Mouse (Mus musculus): Measurements from ENCODE around the gene Pde4d.

Pde4d gene

DNA sequence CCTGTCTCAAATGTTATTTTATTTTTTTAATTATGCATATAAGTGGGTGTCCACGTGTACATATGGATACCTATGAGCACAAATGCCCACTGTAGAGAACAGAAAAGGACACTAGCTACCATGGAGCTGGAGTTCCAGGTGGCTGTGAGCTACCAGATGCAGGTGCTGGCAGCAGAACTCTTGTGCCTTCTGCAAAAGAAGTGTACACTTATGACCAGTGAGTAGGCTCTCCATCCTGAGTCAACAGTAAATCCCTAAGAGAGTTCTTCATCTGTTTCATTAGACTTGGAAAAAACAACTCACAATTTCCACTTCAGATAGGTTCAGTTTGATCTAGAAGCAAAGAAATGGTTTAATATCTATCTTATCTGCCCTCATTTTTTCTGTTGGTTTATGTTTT, 881.8 kb downstream of the Pde4d start:
- no peak for DNase-seq

DNA sequence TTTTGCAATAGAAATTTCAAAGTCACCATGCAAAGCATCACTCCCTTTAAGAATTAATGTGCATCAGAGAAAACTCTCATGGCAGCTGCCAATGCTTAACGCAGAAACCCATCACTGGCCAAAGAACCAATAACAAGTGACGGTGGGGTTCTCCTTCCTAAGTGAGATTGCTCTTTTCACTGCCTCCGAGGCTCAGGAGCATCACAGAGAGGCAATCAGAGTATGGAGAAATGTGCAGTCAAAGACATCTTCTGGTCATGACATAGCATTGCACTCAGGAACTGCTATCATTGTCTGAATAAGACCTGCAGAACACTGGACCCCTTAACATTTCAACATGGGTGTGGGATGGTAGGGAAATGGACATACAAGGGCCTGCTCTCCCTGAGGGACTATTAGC, 892.2 kb downstream of the Pde4d start:
- no peak for DNase-seq

DNA sequence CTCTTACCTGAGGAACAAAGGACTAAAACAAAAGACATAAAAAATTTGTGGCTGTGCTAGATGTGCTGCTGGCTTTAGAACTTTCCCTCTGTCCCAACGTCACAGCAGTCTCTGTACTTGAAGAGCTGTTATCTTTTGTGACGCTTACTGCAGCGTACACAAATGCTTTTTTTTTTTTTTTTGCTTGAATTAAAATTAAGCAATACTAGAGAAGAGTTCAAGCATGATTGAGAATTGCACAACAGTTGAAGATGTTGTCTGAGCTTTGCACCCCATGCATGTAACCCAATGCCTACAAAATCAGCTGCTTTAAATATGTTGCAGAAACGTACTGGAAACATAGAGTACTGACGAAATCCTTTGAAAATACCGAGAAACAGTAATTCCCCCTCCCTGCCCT, 892.7 kb downstream of the Pde4d start:
- no peak for DNase-seq

DNA sequence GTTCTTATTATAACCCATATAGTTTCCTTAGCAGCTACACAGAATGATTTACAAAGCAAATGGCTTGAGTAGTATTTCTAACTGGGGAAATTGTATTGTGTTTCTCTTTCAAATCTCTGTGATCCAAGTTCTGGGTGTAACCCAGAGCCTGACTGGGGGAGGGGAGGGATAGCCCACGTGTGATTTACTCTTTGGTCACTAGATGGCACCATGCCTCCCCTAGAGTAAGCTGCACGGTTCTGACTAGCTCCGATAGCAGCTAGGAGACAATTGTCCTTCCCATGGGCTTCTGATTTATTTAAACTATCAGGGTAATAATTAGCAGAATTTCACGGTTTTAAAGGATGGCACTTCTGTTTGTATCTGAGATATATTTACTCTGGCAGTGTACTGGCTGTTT, 893.8 kb downstream of the Pde4d start:
- DNase-seq, result peak; percentile 83

DNA sequence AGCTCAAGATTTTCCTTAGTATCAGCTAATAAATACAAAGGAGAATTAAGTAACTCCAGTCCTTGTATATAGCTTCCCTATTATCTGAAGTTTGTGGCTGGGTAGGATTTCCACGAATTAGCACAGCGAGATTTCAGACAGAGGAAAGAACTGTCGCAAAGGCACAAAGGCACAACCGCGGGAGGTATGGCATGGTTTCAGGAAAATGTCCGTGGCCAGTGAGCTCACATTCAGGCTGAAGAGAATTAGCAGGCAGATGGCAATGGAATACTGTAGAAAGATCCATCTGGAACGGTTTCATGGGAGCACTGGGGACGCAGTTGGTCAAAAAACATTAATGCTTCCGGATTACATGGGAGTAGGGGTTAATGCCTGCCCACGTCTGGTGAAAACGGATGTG, 898.0 kb downstream of the Pde4d start:
- no peak for DNase-seq

DNA sequence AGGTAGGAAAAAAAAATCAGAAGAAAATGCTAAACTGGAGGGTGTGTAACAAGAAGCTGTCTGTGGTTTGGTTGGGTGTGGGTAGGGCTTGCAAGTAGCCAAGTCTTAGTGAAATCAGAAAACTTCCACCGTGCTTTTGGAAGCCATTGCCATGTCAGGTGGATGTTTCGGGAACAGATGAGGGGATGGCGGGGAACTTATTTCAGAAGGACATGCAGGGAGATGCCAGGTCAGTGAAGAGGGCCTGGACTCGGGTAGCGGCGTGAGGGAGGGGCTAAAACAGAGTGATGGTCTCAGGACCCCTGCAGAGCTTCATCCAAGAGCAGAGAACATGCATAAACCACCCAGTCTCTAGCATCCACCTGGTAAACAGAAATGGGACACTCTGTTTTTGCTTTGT, 898.6 kb downstream of the Pde4d start:
- DNase-seq, result no peak

DNA sequence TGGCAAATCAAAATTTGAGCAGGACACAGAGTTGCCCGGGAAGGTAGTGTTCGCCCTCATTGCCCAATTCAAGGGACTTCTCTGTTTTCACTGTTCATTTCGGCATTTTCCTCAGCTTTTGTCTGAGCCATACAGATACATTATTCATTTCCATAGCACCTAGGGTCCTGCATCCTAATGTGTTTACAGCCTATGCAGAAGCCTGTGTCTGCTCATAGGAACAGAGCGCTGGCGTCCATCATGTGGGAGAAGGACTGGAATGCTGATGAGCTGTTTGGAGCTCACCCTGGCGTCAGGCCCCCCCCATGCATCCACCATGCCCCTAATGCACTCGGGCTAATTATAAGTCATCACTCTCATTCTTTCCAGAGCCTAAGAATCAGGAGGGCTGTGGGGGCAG, 900.4 kb downstream of the Pde4d start:
- no peak for DNase-seq

DNA sequence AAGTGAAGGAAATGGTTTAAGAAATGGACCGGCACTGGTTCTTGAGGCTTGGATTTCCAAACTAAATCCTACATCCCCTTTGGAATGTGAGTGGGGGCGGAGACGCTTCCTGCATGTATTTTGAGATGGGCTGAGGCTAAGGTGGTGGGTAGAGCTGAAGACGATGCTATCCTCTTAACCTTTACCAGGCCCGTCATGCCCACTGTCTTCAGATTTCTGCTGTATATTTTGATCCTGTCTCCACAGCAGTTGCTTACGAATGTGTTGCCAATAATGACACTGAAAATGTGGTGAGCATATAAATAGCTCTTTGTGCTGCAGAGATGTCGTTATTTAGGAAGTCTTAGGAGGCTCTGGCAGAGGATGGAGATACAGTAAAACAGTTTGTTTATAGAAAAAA, 904.3 kb downstream of the Pde4d start:
- no peak for DNase-seq

DNA sequence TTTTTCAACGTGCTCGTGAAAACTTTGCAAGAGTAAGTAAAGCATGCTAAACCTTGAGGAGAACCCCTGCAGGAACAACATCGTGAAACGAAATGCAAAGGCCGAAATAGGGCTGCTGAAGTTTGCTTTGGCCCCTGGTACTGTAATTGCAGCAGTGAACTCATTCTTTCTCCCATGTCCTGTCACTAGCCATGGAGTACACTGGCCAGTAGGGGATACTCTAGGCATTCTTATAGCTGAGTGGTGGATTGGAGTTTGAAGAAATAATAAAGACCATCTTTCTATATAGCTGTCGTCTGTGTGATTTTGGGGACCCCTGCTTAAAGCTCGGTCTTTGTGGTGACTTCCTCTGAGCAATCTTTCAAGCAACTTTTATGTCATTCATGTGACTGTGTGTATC, 906.5 kb downstream of the Pde4d start:
- peak; percentile 10 for DNase-seq

DNA sequence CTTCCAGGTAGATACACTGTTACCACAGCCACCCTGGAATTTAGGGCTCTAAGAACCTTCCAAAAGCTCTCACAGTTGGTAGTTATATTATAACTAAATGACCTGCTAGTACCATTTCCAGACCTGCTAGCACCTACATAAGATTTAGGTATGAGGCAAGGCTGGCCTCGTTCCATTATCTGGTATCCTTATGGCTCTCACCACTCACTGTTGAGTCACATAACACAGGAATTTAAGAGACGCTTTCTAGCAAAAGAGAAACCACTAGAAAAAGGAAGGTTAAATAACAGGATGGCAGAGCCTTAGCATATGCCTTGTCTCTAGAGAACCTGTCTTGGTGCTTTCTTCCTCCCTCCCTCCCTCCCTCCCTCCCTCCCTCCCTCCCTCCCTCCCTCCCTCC, 910.2 kb downstream of the Pde4d start:
- no peak for DNase-seq

DNA sequence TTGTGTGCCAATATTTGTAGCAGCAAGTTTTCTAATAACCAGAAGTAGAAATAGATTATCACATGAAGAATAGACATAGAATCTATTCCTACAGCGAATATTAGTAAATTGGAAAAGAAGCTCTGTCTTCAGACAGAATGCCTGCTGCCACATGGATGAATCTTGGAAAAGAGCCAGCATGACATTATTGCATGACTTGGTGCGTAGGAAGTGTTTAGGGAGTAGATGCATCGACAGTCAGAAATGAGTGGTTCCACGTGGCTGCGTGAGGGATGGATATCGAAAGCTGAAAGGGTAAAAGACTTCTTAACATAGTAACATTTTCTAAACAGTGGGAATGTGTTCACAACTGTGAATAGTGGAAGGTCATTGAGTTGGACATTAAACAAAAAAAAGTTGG, 912.6 kb downstream of the Pde4d start:
- DNase-seq, result no peak

DNA sequence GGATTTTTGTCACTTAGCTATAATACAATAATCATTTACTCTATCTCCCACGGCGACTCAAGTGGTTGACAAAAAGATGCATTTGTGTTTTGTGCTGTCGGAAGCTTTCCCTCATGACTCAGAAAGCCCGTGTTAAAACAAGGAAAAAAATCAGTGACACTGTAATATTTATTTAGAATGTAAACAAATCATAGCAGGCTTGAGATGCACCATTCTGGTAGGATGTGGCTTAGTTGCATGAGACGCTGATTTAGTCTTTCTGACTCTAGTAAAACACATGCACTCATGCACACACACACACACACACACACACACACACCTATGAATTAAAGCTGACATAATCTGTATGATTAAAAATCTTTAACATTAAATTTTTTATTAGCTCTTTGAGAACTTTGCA, 924.7 kb downstream of the Pde4d start:
- no peak for DNase-seq

DNA sequence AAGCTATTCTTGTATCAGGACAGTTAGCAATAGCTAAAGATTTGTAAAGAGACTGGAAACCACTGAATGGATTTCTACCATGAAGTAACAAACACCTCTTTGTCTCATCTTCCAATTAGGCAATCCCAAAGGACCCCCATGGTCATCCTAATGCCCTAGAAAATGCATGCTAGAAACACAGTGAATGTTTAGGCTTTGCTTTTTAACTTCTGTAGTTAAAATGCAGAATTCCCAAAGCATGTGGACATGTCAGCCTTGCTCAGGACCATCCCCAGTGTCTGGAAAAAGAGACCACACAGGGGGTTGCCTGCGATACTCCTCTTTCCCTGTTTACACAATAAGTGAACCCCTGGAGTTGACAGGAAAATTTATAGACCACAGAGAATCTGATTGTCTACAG, 926.9 kb downstream of the Pde4d start:
- no peak for DNase-seq

DNA sequence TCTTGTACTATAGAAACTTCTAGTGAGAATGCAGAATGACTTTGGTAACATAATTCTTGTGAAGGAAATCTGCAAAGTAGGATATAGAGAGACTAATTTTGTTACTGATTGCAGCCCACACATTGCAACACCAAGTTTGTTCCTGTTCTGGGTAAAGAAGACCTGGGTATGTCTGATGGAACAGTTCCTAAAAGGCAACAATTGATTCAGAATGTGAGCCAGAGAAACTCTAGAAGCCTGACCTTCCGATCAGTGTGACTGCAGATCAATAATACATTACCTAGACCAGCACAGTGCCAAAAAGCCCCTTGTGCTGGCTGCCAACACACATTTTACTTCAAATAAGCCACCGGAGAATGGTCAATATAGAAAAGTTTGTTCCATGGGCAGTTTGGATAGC, 930.4 kb downstream of the Pde4d start:
- DNase-seq, result no peak

DNA sequence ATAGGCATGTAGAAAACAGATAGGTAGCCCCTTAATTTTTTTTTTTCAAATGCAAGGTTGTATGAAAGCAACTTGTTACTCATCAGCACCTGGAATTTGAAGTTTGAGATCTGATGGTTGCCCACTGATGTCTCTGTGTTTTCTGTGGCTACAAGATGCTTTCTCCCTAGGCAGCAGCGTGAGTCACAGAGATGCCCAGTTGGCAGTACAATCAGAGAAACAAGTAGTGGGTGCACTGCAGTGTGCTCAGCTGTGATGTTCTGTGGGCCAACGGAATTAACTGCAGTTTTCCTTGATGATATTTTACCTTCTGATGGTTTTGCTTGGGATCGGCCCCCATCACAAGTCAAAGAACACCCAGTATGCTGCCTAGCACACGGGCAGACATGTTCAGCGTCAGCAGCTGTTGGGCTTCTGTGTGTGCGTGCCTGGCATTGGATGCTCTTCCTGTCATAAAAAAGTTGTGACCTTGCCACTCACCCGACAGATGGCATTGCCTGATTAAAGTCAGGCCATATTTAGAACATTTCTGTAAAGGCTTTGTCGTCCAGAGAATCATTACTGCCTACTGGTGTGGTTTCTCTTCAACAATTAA, 939.0 kb downstream of the Pde4d start:
- DNase-seq, result no peak

DNA sequence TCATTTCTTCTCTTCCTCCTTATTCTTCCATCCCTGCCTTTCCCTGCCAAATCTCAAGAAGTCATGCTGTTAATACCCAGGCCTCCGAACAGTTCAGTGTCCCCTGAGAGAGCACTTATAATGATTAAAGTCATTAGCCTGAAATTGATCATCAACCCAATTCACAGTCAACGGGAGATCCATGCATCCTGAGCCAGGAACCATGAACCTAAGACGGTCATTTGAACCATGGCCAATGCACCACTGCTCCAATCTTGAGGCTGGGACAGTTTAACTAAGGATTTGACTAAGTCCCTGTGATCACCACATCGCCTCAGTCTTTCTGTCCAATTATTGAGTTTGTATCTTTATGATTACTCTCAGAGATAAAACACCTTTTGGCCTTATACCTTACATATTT, 952.6 kb downstream of the Pde4d start:
- no peak for DNase-seq

DNA sequence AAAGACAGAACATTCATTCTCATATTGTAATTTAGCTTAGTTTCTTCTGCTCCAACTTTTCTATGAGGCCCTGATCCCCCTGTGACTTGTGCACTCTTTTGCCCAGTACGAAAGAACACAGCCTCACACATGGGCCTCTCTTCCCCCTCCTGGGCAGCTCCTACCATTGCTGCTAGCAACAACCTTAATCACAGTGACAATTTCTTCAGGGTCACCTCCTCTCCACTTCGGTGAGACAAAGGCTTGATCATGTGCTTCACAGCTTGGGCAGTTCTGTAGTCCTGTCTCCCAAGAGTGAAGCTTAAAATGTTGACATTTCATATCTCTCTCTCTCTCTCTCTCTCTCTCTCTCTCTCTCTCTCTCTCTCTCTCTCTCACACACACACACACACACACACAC, 953.2 kb downstream of the Pde4d start:
- no peak for DNase-seq

DNA sequence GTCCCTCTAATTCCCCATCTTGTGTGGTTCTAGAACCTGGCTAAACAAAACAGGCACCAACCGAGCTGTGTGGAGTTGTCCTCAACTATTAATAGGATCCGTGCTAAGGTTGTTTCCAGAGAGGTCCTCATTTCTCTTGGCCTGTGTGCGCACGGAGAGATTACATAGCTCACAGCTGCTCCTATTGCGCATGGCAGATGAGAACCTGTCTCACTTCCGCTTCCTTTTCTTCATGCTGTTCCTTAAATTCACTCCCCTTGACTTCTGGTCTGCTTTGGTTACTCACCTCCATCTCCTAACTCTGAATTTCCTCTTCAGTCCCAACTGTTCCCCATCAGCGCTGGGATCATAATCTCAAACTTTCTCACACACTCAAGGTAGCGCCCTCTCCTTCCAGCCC, 956.6 kb downstream of the Pde4d start:
- DNase-seq, result no peak

DNA sequence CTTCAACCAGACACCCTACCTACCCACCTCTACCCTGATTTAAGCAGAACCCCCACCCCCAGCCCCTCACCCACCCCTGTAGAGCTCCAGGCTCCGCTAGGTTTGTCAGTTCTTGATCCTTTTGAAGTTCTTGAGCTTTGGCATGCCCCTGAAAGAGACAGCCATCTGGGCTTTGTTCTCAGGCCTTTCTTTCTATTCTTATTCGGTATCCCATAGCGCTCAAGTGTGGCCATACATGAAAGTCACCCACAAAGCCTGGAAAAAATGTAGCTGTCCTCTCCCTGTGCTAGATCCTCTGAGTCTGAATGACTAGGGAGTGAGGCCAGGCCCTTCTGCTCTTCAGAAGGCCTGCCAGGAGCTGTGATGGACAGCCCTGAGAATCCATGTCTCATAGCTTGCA, 957.6 kb downstream of the Pde4d start:
- DNase-seq, result no peak

DNA sequence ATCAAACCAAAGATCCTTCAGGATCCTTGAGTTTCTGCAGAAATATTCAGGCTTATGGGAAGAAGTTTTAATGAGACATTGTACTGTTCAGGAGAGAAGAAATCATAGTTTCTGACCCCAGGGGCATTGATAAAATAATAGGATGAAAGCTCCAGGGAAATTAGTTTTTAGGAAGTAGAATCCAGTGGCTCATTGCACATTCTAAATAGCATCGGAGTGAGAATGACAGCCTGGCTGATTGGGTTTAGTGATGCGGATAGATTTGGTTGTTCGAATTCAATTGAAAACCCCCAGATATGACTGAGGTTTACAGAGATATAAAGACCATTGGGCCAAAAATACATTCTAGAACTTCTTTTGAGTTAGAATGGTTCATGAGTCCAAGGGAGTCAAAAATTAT, 970.7 kb downstream of the Pde4d start:
- DNase-seq, result no peak

DNA sequence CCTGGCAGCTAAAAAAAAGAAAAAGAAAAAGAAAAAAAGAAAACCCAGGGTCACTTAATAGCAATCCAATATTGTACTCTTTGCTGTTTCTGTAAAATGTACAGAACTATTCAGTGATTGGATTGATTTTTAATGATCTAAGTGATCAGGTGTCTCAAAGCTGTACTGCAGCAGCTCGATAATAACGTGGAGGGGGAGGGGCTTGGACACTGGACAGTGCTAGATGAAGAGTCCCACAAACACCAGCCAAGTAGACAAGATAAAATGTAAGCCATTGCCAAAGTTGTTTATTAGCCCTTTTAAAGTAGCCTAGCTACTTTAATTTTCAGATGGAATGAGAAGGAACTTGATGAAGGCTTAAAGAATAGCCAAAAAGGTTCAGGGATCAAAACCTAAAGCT, 975.2 kb downstream of the Pde4d start:
- no peak for DNase-seq

DNA sequence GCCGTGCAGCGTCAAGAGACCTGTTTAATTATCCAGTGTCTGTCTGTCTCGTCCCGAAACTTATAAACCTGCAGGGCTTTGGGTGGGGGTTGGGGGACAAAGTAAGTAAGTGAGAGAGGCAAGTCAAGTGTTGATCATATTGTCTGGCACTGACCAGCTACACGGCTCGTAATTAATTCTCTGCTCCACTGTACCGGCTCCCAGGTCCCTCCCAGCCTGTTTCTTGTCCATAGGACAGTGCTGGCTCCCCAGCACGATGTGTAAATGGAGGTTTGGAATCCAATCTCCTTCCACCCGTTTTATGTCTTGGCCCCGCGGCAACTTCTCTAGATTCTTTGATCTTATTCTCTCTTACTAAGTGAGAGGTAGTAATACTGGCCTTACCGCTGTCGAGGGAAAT, 975.8 kb downstream of the Pde4d start:
- DNase-seq, result no peak

DNA sequence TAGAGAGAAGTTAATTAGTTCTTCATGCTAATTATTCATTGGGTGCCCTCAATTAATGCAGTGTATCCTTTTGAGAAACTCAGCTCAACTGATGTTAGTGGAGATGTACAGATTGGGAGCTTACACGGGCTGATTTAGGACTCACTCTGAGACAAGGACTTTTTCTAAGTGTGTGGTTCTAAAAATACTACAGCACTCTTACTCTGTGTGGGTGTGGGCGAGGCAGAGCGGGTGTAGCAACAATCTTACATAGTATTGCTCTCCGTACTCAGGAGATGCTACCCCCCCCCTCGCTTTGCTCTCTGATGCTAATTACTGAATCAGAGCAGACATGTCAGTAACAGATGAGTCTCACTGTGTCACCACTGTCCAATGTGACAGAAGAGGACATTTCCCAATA, 976.3 kb downstream of the Pde4d start:
- DNase-seq, result no peak

DNA sequence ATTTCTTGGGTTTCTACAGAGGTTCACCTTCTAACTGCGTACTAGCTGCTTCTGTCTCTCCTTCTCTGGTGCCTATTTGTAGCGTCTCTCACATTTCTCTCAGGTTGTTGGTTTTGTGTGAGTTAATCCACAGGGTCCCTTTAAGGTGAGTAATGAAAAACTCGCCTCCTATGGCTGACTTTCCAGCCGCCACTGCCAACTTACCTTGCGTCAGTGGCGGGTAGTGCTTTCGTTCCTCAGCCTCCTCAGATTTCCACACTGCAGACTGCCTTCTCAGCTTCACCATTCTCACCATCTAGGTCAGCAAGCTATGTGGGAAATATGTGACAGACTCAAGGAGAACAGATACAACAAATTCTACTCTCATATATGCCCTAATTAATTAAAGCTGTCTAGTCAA, 977.8 kb downstream of the Pde4d start:
- no peak for DNase-seq

DNA sequence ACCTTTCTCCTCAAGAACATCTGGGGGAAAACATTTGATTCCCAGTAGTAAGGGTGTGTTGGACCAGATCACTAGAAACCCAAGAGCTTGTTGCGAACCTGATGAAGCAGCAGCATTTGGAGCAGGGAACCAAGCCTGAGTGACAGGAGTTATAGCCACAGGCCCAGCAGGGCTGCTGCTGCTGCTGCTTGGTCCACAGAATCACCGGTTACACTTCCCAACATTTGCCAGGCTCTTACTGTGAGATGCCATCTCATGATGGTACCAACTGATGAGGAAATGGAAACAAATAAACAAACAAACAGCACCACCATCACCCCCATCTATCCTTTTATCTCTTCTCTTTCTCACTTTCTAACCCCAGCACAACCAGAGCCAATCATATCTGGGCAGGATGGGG, 979.8 kb downstream of the Pde4d start:
- DNase-seq, result no peak

DNA sequence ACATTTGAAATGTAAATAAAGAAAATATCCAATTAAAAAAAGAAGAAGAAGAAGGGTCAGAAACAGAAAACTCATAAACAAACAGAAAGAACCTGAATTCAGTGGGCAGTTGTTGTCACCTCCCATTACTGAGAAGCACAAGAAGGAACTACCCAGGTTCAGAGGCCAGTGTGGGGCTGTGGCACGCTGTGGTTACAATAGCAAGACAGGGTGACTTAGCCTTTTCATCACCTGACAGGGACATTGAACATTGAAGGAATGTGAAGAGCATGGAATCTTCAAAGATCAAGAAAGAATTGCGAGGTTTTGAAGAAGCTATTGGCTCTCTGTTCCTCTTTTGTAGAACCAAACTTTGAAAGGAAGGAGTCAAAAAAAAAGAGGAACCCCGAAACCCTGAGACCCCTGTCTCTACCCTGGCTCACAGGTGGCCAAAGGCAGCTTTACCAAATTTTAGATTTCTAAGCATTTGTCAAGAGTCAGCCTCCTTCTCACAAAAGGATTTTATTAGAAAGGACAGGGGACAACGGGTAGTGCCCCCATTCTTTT, 987.6 kb downstream of the Pde4d start:
- DNase-seq, result no peak

Data from lung, postnatal 14 days (tissue).